ENCODE assay signal across 8 mouse cellular contexts in the genomic region with DNA sequence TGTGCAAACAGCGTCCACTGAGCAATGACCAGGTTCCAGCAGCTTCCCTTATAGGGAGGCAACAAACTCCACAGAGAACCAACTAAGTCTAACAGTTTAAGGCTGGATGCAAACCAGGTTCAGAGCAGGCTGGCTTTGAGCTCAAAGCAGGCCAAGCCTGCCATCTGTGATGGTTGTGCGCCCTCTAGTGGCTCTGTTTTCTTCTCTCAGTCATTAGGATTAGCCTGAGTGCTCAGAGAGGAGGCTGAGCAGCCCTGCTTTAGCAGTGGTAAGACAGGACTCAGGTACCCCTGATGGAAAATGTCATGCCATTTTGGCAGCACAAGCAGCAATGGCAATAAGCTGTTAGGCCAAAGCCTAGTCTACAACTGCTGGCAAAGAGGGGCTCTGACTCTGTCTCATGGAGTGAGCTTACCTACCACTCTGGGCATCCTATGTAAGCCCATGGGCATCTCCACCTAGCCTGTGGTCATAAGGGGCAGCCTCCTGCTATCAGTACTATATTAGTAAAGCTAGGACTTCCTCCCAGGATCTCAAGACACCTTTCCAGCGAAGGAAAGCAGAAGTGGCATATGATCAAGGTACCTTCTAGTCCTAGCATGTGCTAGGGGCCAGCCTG. TPM values are rescaled to one million over a fixed set of nuclear protein-coding genes. Genes with fewer than 3 reads are reported as not detected.
DNase-seq lines count a peak whose midpoint lies in the region; ATAC-seq and TF ChIP-seq lines count a peak whose summit lies in the region.

No protein-coding gene starts in this region.

- H3K9ac ChIP-seq in embryonic facial prominence, embryonic 11.5 days (replicated peaks; ENCODE audit: low read length), result peak overlapping the region; percentile 34; the same call in 1 of the 2 replicates
- no peak overlapping the region for H3K9ac ChIP-seq in heart, adult 2 months (ENCODE audit: low read depth, low read length)
- H3K9ac ChIP-seq in limb, embryonic 12.5 days (replicated peaks), result no peak overlapping the region
- no peak overlapping the region for H3K9ac ChIP-seq in midbrain, embryonic 15.5 days

- no peaks in the 10 kb centered on the region for H3K79me2 ChIP-seq in heart, adult 2 months (replicated peaks; ENCODE audit: control insufficient read depth, insufficient read depth, low read length)

- H3K4me3 ChIP-seq in embryonic facial prominence, embryonic 11.5 days (ENCODE audit: low read depth, low read length), result no peak overlapping the region
- H3K4me3 ChIP-seq in heart, adult 2 months, result no peak overlapping the region
- no peak overlapping the region for H3K4me3 ChIP-seq in limb, embryonic 12.5 days (replicated peaks)
- no peak overlapping the region for H3K4me3 ChIP-seq in midbrain, embryonic 15.5 days

- no peaks in the 10 kb centered on the region for H3K27me3 ChIP-seq in embryonic facial prominence, embryonic 11.5 days (ENCODE audit: control insufficient read depth, insufficient read depth, low read length)
- no peaks in the 10 kb centered on the region for H3K27me3 ChIP-seq in heart, adult 2 months (ENCODE audit: control insufficient read depth, insufficient read depth, low read length)
- no peaks in the 10 kb centered on the region for H3K27me3 ChIP-seq in limb, embryonic 12.5 days
- no peaks in the 10 kb centered on the region for H3K27me3 ChIP-seq in midbrain, embryonic 15.5 days (replicated peaks)

- DNase-seq in 3T3-L1 (ENCODE audit: low read depth, low spot score), result peak; percentile 98
- peak; percentile 82 for DNase-seq in adrenal gland, postnatal 25 days
- DNase-seq in embryonic facial prominence, embryonic 11.5 days (ENCODE audit: low spot score), result peak; percentile 97
- peak; percentile 80 to 82 for DNase-seq in heart, adult 2 months
- peak; percentile 84 to 91 for DNase-seq in kidney, adult 8-10 months
- peak; percentile 51 to 83 for DNase-seq in spleen, adult 18-20 months

- peak; percentile 76; the same call in 1 of the 2 replicates for ATAC-seq in embryonic facial prominence, embryonic 11.5 days (replicated peaks; ENCODE audit: insufficient number of reproducible peaks, low FRiP score, low TSS enrichment, low read depth)
- ATAC-seq in limb, embryonic 12.5 days (ENCODE audit: insufficient number of reproducible peaks, insufficient read depth, low FRiP score, low TSS enrichment, low read depth), result peak; percentile 85
- peak; percentile 90 for ATAC-seq in midbrain, embryonic 15.5 days (replicated peaks)

- H3K27ac ChIP-seq in embryonic facial prominence, embryonic 11.5 days (replicated peaks; ENCODE audit: low read depth, low read length), result no peak overlapping the region
- H3K27ac ChIP-seq in heart, adult 2 months, result no peak overlapping the region
- H3K27ac ChIP-seq in limb, embryonic 12.5 days, result peak overlapping the region; percentile 50
- H3K27ac ChIP-seq in midbrain, embryonic 15.5 days, result no peak overlapping the region

- no peak for TF ChIP-seq POLR2A in heart, adult 2 months (IDR thresholded peaks at IDR 0.05; ENCODE audit: insufficient read depth, low read depth, low read length)

- WGBS in embryonic facial prominence, embryonic 11.5 days, result 20% methylated on average over 3 of the region's 3 CpGs
- WGBS in heart, adult 2 months, result 27% methylated on average over 3 of the region's 3 CpGs
- WGBS in limb, embryonic 12.5 days, result 28% methylated on average over 3 of the region's 3 CpGs
- WGBS in midbrain, embryonic 15.5 days, result 23% methylated on average over 3 of the region's 3 CpGs

- TF ChIP-seq EP300 in heart, adult 2 months (IDR thresholded peaks at IDR 0.05; ENCODE audit: insufficient read depth, low read depth, low read length), result peak; percentile 94

- H3K4me1 ChIP-seq in embryonic facial prominence, embryonic 11.5 days (ENCODE audit: control insufficient read depth, insufficient read depth, low read length), result no peaks in the 10 kb centered on the region
- H3K4me1 ChIP-seq in heart, adult 2 months (ENCODE audit: control insufficient read depth, insufficient read depth, low read length), result no peaks in the 10 kb centered on the region; the same call in 1 of the 2 replicates
- peaks cover 6% of the 10 kb centered on the region for H3K4me1 ChIP-seq in limb, embryonic 12.5 days (replicated peaks)
- no peaks in the 10 kb centered on the region for H3K4me1 ChIP-seq in midbrain, embryonic 15.5 days

- H3K4me2 ChIP-seq in embryonic facial prominence, embryonic 11.5 days (ENCODE audit: low read depth, low read length), result no peak overlapping the region
- no peak overlapping the region for H3K4me2 ChIP-seq in limb, embryonic 12.5 days
- no peak overlapping the region for H3K4me2 ChIP-seq in midbrain, embryonic 15.5 days

- intact Hi-C loops in heart, adult 2 months (cut with DNase I), result loop anchor here (1.0 to 5.0 kb wide), 3 partner anchors 37 to 115 kb away; no protein-coding TSS in a partner anchor

- no peak; the same call in 1 of the 2 replicates for TF ChIP-seq CTCF in heart, adult 2 months (IDR thresholded peaks at IDR 0.05)

- no peaks in the 10 kb centered on the region for H3K9me3 ChIP-seq in embryonic facial prominence, embryonic 11.5 days (replicated peaks; ENCODE audit: control insufficient read depth, low read length)
- H3K9me3 ChIP-seq in limb, embryonic 12.5 days, result no peaks in the 10 kb centered on the region
- H3K9me3 ChIP-seq in midbrain, embryonic 15.5 days, result no peaks in the 10 kb centered on the region

- no peaks in the 10 kb centered on the region for H3K36me3 ChIP-seq in embryonic facial prominence, embryonic 11.5 days (replicated peaks; ENCODE audit: control insufficient read depth, insufficient read depth, low read depth, low read length)
- H3K36me3 ChIP-seq in heart, adult 2 months (ENCODE audit: control insufficient read depth, insufficient read depth, low read length), result no peaks in the 10 kb centered on the region
- peaks cover 42% of the 10 kb centered on the region for H3K36me3 ChIP-seq in limb, embryonic 12.5 days
- peaks cover 16% of the 10 kb centered on the region; the same call in 1 of the 2 replicates for H3K36me3 ChIP-seq in midbrain, embryonic 15.5 days (replicated peaks)

RNA-seq across cellular contexts. Expression of gene Coro7, which starts 12.3 kb away (rescaled TPM):
- 36.2 and 39.7 TPM in 2 replicates for total RNA-seq in adrenal gland, postnatal 25 days (2021)
- 12.2 and 12.8 TPM in 2 replicates for polyA plus RNA-seq in embryonic facial prominence, embryonic 11.5 days (2014; fragmentation: Nextera tagmentation; extraction: Ambion mirVana)
- 10 to 100 TPM; 14.6 to 15.9 TPM for total RNA-seq in heart, adult 2 months (2021)
- 20.8 and 22.8 TPM in 2 replicates for polyA plus RNA-seq in heart, adult 2 months (2012; rRNA removed)
- polyA plus RNA-seq in limb, embryonic 12.5 days (2016; fragmentation: Nextera tagmentation; extraction: Ambion mirVana), result 18.6 and 19.6 TPM in 2 replicates
- polyA plus RNA-seq in midbrain, embryonic 15.5 days (2015; fragmentation: Nextera tagmentation; extraction: Ambion mirVana), result 32.1 and 33.2 TPM in 2 replicates

RNA-seq across cellular contexts. Expression of gene Dnaja3, which starts 27.5 kb away (rescaled TPM):
- total RNA-seq in adrenal gland, postnatal 25 days (2021), result 117 and 125 TPM in 2 replicates
- polyA plus RNA-seq in embryonic facial prominence, embryonic 11.5 days (2014; fragmentation: Nextera tagmentation; extraction: Ambion mirVana), result 56.9 and 58.3 TPM in 2 replicates
- total RNA-seq in heart, adult 2 months (2021), result 100 to 1,000 TPM; 138 to 150 TPM
- 80.8 and 104 TPM in 2 replicates for polyA plus RNA-seq in heart, adult 2 months (2012; rRNA removed)
- polyA plus RNA-seq in limb, embryonic 12.5 days (2016; fragmentation: Nextera tagmentation; extraction: Ambion mirVana), result 55.1 and 58.0 TPM in 2 replicates
- polyA plus RNA-seq in midbrain, embryonic 15.5 days (2015; fragmentation: Nextera tagmentation; extraction: Ambion mirVana), result 62.1 and 65.5 TPM in 2 replicates

RNA-seq across cellular contexts. Expression of gene Vasn, which starts 27.6 kb away (rescaled TPM):
- 5.4 and 9.3 TPM in 2 replicates for total RNA-seq in adrenal gland, postnatal 25 days (2021)
- polyA plus RNA-seq in embryonic facial prominence, embryonic 11.5 days (2014; fragmentation: Nextera tagmentation; extraction: Ambion mirVana), result 10.9 and 14.1 TPM in 2 replicates
- 10 to 100 TPM in 1 of 2 experiments, 1 to 10 TPM in 1; 9.2 to 10.5 TPM for total RNA-seq in heart, adult 2 months (2021)
- polyA plus RNA-seq in heart, adult 2 months (2012; rRNA removed), result 23.9 and 24.2 TPM in 2 replicates
- 29.4 and 30.4 TPM in 2 replicates for polyA plus RNA-seq in limb, embryonic 12.5 days (2016; fragmentation: Nextera tagmentation; extraction: Ambion mirVana)
- 5.2 and 5.8 TPM in 2 replicates for polyA plus RNA-seq in midbrain, embryonic 15.5 days (2015; fragmentation: Nextera tagmentation; extraction: Ambion mirVana)

RNA-seq across cellular contexts. Expression of gene Pam16, which starts 42.5 kb away (rescaled TPM):
- 81.9 and 83.4 TPM in 2 replicates for total RNA-seq in adrenal gland, postnatal 25 days (2021)
- polyA plus RNA-seq in embryonic facial prominence, embryonic 11.5 days (2014; fragmentation: Nextera tagmentation; extraction: Ambion mirVana), result 103 and 105 TPM in 2 replicates
- 100 to 1,000 TPM; 119 to 165 TPM for total RNA-seq in heart, adult 2 months (2021)
- 36.3 and 39.4 TPM in 2 replicates for polyA plus RNA-seq in heart, adult 2 months (2012; rRNA removed)
- 111 and 120 TPM in 2 replicates for polyA plus RNA-seq in limb, embryonic 12.5 days (2016; fragmentation: Nextera tagmentation; extraction: Ambion mirVana)
- polyA plus RNA-seq in midbrain, embryonic 15.5 days (2015; fragmentation: Nextera tagmentation; extraction: Ambion mirVana), result 139 and 154 TPM in 2 replicates

RNA-seq across cellular contexts. Expression of gene Nmral1, which starts 51.9 kb away (rescaled TPM):
- 7.0 and 9.1 TPM in 2 replicates for total RNA-seq in adrenal gland, postnatal 25 days (2021)
- 190 and 192 TPM in 2 replicates for polyA plus RNA-seq in embryonic facial prominence, embryonic 11.5 days (2014; fragmentation: Nextera tagmentation; extraction: Ambion mirVana)
- 1 to 10 TPM; 2.2 to 2.7 TPM for total RNA-seq in heart, adult 2 months (2021)
- 3.9 and 4.0 TPM in 2 replicates for polyA plus RNA-seq in heart, adult 2 months (2012; rRNA removed)
- polyA plus RNA-seq in limb, embryonic 12.5 days (2016; fragmentation: Nextera tagmentation; extraction: Ambion mirVana), result 179 and 191 TPM in 2 replicates
- polyA plus RNA-seq in midbrain, embryonic 15.5 days (2015; fragmentation: Nextera tagmentation; extraction: Ambion mirVana), result 78.3 and 79.6 TPM in 2 replicates
